Mouse (Mus musculus): ENCODE results near the gene Nedd9. TPM values are rescaled to one million over a fixed set of nuclear protein-coding genes. Genes with fewer than 3 reads are reported as not detected.
"Not testable (repeated sequence)": the region's sequence is repeated elsewhere in the genome, so short reads cannot be mapped to it uniquely, and the experiment has no call there.

Nedd9 gene
- total RNA-seq, 2 experiments from 2014 or later: 19.2 to 26.4 TPM

DNA sequence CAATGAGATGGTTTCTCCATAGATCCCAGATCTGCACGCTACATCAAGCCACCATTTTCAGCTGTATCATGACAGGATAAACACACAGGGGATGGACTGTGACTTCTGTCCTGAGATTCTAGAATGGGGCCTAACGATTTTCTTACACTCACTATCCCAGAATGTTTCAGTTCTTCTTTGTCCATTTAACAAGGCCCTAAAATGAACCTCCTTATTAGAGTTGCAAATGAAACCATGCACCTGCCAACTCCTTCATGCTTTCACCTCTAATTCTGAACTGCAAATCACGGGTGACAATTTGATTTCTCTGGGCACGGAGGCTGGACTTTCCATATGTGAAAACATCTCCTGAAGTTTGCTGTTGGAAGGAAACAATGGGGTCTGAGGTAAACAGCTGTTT is 111.1 kb downstream of the Nedd9 start:
- no peak for DNase-seq (ENCODE audit: low spot score in 2 of 2)

DNA sequence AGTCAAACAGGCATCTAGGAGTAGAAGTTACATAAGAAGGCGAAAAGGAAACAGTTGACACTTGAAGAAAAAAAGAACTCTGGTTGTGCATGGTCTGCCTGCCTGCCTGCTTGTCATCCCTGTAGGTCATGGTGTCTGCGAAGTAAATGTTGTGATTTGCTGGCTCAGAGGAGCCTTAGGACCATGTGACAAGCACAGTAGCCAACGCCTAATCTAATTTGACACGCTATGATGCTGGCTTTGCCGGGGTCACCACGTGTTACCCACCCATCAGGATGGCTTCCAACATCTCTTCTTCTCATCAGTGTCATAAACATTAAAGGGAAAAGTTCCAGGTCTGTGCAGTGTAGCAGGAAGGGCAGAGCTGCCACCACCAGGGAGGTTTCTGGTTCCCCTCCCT is 111.5 kb downstream of the Nedd9 start:
- DNase-seq (ENCODE audit: low spot score in 2 of 2): no peak

DNA sequence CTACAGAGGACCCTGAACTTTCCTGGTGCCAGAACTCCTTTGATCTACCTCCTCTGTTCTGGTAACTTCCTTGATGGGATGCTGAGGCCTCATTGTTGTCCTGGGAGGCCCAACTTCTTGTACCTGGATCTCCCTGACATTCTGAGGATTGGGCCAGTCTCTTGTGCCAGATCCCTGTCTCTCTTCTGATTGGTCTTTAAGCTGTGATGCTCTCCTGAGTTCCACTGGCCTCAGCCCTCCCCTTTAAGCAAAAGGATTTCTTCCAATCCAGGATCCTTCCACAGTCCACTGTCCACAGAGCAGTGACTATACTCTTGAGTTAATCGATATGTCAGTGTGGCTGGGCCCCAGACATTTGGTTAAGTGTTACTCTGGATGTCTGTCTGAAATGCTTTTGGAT is 112.3 kb downstream of the Nedd9 start:
- no peak for DNase-seq (ENCODE audit: low spot score in 2 of 2)

DNA sequence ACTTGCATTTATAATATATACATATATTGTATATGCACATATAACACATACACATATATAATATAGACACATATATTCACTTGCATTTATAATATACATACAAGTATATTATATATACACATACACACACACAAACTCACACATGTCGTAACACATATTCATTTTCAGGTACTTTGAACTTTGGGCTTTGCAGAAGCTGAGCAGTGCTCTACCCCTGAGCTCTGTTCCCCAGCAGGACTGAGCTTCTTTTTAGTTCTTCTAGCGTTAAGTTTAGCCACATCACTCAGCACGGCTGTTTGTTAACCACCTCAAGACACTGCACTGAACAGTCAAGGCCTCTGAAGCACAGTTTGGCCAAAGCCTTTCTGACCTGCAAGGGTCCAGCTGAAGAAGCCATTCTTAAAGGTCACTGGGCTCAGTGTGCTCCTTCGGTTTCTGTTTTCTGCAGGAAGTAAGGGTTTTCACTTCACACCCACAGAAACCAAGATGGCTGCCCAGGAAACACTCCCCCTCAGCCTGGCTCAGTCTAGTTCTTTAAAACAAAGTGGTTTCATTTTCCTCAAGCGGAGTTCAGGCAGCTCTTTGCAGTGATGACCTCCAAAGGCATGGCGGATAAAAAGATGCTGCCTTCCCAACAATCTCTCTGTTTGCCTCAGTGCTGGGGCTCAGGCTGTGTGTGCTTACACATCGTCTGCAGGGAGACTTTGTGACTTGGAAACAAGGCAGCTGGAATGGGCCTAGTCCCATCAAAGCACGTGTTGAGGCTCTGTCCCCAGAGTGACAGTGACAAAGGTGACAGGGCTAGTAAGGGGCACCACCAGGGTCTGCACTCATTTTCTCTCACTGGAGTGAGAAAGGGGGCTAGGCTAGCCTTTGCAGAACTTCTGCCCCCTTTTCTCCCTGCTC is 114.4 kb downstream of the Nedd9 start:
- no peak for DNase-seq (ENCODE audit: low spot score in 2 of 2)

DNA sequence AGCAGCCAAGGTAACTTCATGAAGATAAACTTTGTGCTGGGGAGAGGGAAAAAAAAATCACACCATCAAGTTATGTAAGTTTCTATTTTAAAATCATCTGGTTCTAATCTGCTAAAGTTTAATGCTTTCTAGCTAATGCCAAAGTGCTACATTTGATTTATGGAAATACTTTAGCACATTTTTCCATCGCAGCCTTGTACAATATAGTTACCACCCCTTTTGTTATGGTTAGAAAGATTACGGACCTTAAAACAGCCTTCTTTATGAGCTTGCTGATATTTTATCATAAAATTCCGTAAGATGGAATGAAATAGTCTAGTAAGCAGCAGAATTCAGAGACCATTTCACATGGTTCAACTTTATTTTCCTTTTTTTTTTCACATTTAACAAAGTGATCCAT is 115.6 kb downstream of the Nedd9 start:
- no peak for DNase-seq (ENCODE audit: low spot score in 2 of 2)

DNA sequence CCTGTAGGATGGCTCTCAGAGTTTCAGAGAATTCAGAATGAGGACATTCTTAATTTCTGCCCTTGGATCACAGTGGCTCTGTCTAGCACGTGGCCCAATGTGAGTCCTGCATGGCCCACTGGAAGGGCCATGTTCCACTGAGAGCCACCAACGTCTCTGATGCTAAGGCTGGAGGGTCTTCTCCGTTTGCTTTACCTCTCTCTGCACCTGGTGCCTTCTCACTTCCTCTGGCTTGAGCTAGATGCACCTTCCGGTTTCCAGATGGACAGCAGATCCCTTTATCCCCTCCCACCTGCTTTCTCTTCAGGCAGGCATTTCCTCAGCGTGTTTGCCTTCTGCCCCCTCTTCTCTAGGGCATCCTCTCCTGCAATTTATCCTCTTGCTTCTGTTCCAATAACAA is 118.5 kb downstream of the Nedd9 start:
- DNase-seq (ENCODE audit: low spot score in 2 of 2): no peak

DNA sequence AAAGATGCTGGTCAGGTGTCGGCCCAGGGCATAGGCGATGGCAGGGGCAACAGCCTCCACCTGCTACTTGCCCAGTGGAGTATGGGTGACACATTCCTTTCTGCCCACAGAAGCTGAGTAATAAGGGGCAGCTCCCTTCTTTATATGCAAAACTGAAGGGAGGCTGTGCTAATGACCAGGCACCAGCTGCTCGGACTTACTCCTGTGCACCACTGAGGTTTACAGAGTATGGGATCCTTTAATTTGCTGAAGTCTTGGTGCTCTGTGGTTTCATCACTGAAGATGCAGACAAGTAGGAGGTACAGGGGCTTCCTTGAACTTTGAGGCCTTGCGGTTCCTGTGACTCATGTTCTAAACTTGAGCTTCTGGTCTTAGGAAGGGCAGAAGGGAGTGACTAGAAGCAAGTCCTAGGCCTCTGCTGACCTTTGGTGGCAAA is 120.0 kb downstream of the Nedd9 start:
- no peak for DNase-seq (ENCODE audit: low spot score in 2 of 2)

DNA sequence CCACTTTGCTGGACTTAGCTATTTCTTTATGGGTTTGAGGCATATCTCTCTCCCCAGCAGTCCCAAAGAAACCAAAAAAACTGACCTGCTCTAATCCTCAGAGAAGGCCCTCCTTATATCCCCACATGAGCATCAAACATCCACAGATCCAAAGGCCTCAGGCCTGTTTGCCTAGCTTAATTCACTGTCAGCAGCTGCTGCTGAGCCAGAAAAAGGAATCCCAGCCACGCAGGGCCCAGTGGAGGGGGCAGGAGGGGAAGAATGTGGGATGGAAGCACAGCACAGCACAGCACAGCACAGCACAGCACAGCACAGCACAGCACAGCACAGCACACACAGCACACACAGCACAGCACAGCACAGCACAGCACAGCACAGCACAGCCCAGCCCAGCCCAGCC is 120.6 kb downstream of the Nedd9 start:
- not testable (repeated sequence) for DNase-seq (ENCODE audit: low spot score in 2 of 2)

DNA sequence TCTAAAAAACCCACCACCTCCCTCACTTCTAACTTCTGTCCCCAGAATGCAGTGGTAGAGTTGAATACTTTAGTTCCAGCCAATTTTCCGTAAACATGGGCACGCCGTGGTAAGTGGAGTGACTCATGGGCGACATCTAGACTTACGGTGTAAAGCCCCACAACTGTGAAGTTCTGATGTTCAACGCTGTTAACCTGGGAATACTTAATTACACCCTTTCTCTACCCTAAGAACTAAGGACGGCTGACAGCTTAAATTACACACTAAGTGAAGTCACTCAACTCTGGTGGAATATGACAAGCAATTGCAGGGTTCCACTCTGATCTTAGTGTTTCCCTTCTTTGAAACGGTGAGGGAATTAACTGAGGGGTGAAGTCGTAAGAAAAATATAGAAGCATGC is 122.9 kb downstream of the Nedd9 start:
- DNase-seq (ENCODE audit: low spot score in 2 of 2): no peak

DNA sequence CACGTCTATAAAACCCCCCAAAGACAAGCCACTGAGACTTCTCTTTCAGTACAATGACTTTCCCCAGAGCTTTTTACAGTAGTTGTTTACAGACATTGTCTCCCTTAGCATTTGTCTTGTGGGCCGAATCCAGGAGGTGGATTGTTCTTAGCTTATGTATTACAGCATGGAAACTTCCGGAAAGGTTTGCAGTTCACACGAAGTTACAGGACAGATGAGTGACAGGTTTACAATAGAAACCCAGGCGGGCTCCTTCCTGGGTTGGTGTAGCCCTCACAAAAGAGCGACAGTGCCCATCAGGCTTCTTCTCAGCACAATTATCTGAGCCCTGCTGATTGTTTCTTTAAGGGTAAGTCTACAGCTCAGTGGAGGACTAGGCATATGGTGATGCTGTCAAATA is 124.3 kb downstream of the Nedd9 start:
- DNase-seq (ENCODE audit: low spot score in 2 of 2): no peak

DNA sequence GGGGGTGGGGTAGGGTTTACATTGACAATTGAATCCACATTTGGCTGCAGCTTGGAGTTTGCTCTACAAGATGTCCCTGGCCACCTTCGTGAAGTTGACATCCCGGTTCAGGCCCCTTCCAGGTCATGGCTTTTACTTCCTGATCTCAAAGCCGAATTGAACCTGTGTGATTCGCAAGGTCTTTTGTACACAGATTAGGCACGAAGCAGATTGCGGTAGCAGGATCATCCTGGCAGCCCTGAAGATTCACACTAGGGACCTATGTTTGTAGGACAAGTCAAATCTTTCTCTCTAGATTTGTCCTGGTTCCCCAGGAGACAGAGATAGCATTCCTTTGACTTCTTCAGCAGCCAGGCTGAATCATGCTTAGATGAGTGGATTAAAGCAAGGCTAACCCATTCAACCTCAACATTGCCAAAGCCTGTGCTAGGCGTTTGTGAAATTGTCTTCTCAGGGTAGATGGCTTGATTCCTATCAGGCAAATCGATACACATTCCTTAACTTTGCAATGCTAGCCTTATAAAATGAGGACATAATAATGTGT is 126.8 kb downstream of the Nedd9 start:
- DNase-seq (ENCODE audit: low spot score in 2 of 2): no peak

DNA sequence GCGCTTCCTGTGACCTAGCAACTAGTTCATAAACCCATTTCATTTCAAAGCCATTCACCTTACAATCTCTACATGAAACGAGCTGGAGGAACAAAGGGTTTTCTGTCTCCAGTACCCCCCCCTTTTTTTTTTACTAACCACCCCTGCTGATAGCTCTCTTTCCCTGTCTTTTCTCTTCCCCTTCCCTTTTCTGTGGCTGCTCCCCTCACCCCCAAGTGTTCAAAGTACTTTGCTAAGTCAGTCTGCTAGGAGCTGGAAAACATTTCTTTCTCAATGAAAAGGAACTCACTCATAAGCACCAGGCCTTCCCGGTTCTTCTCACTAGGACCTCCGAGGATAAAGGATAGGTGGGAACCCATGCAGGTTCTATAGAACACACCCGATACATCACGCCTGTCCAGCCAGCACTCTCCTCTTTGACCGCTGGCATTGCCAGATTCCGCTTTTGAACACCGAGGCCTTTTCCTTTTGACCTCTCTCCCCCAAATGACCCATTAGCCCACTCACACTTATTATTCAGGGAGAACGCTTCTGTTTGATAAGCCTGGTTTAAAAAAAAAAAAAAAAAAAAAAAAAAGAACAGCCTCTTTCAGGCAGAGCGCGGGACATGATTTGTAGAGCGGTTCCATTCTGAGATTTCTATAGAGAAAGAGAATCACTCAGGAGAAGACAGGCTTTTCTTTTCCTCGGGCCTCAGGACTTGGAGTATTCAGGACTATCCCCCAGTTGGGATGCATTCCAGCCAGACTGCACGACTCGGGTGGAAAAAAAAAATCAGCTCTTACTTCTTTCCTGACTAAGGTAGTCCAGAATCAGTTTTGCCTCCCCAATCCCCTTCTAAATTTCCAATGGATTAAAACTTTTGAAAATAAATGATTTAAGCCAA is 127.6 kb downstream of the Nedd9 start:
- DNase-seq (ENCODE audit: low spot score in 2 of 2): no peak

DNA sequence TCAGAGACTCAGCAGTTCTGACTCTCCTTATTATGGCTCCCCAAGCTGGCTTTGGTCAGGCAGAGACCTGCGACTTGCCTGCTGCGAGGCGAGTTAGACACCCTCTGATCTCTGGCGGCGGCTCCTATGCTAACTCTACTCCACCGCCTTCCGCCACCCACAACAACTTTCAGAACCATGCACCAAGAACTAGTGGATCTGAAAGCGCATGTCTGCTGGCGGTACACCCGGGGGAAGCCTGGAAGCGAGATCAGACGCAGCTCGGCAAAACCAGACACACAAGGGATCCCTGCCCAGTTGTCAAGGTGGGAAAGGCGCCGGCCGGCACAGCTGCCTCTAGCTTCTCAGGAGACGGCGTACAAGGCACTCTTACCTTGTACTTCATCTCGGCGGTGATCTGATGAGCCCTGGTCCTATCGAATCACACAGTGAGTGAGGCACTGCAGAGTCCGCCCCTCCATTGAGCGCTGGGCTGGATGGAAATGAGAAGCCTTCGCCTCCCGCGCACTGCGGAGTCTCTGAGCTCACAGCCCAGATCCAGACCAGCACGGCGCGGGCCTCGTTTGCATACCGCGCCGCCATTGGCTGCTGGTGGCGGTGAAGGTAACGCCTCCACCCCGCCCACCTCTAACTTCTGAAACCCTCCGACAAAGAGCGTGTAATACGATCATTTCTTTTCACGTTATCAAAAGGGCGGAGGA is 128.5 kb downstream of the Nedd9 start:
- peak; percentile 84 to 92 for DNase-seq (ENCODE audit: low spot score in 2 of 2)

DNA sequence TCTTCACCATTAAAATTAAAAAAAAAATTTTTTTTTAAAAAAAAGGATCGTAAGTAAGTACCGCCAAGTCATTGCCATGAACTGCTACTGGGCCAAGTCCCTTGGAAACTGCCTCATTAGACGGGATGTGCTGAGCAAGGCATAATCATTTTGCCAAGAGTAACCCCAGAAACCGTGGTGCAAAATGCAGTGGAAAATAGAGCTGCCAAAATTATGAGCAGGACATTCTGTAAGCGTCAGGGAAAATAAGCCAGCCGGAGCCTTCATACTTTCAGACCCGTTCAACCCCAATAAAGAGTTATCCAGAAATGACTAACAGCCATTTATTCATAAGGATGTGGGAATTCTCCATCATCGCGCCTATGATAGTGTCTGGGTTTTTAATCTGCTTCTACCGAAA is 129.2 kb downstream of the Nedd9 start:
- no peak for DNase-seq (ENCODE audit: low spot score in 2 of 2)

DNA sequence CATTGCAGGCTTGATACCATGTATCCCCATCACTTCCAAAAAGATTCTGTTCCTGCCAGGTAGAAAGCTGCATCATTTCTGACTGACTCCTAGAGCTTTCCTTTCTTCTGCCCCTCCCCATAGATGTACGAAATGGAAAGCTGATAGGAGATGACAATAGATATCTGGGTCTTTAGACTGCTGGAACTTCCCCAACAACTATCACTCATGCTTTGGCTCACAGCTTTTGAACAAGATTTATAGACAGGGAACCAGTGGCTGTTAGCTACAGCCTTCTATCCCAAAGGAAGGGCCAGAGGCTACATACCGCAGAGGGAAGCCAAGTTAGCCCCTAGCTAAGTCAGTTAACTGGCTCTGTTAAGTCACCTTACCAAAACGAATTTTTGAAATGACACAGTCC is 129.6 kb downstream of the Nedd9 start:
- DNase-seq (ENCODE audit: low spot score in 2 of 2): no peak

DNA sequence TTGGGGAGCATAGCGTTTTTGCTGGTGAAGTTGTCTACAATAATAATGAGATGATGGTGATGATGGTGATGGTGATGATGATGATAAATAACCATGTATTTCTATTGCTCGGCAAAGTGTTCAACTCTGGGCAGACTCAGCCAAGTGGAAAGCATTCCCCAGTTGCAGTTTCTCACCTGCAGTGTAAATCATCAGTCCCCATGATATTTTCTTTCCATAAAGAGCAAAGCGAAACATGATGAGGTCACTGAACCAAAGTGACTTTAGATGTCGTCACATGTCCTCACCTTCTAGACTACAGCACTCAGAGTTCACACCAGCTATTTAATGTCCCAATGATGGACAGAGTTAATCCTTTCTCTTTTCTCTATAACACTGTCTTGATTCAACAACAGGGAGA is 130.0 kb downstream of the Nedd9 start:
- no peak for DNase-seq (ENCODE audit: low spot score in 2 of 2)

DNA sequence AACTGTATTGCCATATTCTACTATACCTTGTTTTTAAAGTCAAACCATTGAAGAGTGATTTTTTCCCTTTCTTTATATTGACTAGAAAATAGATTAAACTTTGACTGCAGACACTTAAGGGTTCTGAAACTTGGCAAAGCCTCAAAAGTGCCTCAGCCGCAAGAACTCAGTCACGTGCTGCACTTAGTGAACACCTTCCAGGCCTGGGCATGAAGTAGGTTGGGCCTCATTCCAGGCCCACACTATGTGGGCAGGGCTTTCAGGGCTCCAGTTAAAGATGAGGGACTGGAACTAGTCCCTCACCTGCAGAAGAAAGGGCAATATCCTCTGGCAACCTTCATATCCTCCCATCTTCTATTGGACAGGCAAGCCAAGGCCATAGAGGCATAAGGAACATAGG is 131.6 kb downstream of the Nedd9 start:
- DNase-seq (ENCODE audit: low spot score in 2 of 2): no peak

DNA sequence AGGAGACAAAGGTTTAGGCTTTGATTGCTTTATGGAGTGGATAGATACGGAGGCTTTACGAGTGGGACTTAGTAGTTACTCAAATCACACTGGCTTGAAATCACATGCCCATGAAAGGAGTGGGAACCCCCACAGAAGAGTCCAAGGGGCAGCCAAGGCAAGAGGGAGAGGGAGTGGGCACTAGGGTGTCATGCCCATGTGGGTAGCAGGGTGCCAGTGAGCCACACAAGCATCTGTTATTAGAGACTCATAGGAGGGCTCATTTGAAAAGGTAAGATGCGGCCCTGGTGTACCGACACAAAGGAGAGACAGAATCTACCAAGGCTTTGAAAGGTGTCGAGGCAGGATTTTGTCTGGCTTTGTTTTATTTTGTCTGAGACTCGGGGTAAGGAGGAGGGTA is 132.6 kb downstream of the Nedd9 start:
- no peak for DNase-seq (ENCODE audit: low spot score in 2 of 2)

DNA sequence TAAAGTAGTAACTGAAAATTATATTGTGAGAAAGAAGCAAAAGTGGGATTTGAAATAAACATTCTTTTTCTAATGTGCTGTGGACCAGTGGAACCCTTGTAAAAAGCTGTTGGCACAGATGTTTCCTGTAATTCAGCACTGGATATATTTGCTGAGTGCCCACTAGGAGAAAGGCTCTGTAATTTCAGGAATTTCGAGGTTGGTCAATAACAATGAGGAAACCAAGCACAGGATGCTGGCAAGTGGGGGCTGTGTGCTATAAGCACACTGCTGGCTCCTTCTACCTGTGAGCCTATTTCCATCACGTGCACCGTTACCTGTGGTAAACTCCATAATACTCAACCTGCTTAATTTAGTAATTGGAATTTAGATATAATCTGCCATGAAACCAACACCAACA is 133.5 kb downstream of the Nedd9 start:
- DNase-seq (ENCODE audit: low spot score in 2 of 2): no peak

DNA sequence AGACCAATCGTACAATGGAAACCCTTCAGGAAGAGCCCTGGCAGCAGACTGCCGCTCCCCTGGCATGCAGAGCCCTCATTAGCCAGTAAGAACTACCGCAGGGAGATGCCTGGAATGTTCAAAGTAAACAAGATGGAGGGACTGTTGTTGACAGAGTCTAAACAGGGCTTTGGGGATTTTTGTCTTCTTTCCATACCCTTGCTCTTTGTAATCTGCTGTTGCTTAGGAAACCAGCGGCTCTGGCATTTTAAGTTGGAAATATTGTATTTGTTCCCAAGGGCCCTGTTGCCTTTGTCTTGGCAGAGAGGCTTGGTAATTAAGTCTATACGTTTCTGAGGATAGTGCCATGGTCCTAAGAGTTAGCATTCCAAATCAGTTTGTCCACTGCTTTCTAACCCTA is 134.8 kb downstream of the Nedd9 start:
- DNase-seq (ENCODE audit: low spot score in 2 of 2): no peak

DNA sequence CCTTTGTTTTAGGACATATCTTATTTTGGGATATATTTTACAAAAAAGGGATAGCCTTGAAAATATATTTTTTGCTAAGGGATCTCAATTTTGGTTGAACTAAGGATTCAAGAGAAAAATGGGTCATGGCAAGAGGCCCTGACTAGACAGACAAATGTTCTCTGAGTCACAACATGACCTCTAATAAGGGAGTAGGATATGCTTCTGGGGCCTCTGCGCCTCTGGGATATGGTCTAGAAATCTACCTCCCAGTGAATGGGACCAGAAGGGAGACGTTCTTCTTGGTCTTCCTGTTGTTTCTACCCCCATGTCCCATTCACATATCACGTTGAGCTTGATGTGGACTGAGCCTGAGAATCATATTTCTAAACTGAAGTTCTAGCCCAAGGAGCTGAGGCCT is 136.6 kb downstream of the Nedd9 start:
- DNase-seq (ENCODE audit: low spot score in 2 of 2): no peak
